Mouse (Mus musculus) stomach, embryonic 16.5 days (tissue): ENCODE measurements around the gene Fam172a. TPM values are rescaled to one million over a fixed set of nuclear protein-coding genes. Genes with fewer than 3 reads are reported as not detected.

Source experiments
- ATAC-seq: fragments of 200-750 bp; cut with Nextera tagmentation; 2 replicates; pipeline ENCODE4 v1.8.0; 2017; ENCODE audit warnings: moderate number of reproducible peaks, moderate TSS enrichment; ENCODE audit not compliant: insufficient read depth, low FRiP score
- H3K27ac ChIP-seq: fragments of 300-500 bp; sonication (generic); 2 replicates; pipeline ENCODE4 v1.5.1; 2014; ENCODE audit warnings: low read length
- H3K27me3 ChIP-seq: fragments of 300-500 bp; sonication (generic); 2 replicates; pipeline ENCODE4 v1.6.1; 2014; ENCODE audit warnings: low read length, control low read depth, mixed read lengths; ENCODE audit not compliant: control insufficient read depth, insufficient read depth
- H3K36me3 ChIP-seq: fragments of 300-500 bp; sonication (generic); 2 replicates; pipeline ENCODE4 v1.6.1; 2014; ENCODE audit warnings: low read length; ENCODE audit not compliant: control insufficient read depth, insufficient read depth
- H3K4me1 ChIP-seq: fragments of 300-500 bp; sonication (generic); 2 replicates; pipeline ENCODE4 v1.6.1; 2014; ENCODE audit warnings: low read length, control low read depth, mixed read lengths; ENCODE audit not compliant: control insufficient read depth, insufficient read depth
- H3K4me2 ChIP-seq: fragments of 300-500 bp; sonication (generic); 2 replicates; pipeline ENCODE4 v1.6.1; 2014; ENCODE audit warnings: low read depth, low read length, mixed read lengths
- H3K4me3 ChIP-seq: fragments of 300-500 bp; sonication (generic); replicated peaks from 2 replicates; pipeline ENCODE4 v1.5.1; 2014; ENCODE audit warnings: mild to moderate bottlenecking, low read length
- H3K9ac ChIP-seq: fragments of 300-500 bp; sonication (generic); 2 replicates; pipeline ENCODE4 v1.6.1; 2014; ENCODE audit warnings: low read length
- H3K9me3 ChIP-seq: fragments of 300-500 bp; sonication (generic); replicated peaks from 2 replicates; pipeline ENCODE4 v1.6.1; 2016; ENCODE audit warnings: low read length, control low read depth; ENCODE audit not compliant: control insufficient read depth
- WGBS: fragments of 180-500 bp; shearing (Covaris S2); extraction: QIAGEN DNeasy Blood & Tissue Kit; methylation state at CpG from one replicate; pipeline ENCODE4 v1.1.7; 2014; 5-methylcytosine and 5-hydroxymethylcytosine counted together
- polyA plus RNA-seq: library from polyadenylated mRNA; unstranded; fragments of >200 nt; fragmentation: Nextera tagmentation; extraction: Ambion mirVana; gene quantifications from 2 replicates; pipeline ENCODE4 v1.2.1, GENCODE M21; 2015

Gene Fam172a
- polyA plus RNA-seq, 1 experiment from 2014 or later, result 25.6 TPM

DNA sequence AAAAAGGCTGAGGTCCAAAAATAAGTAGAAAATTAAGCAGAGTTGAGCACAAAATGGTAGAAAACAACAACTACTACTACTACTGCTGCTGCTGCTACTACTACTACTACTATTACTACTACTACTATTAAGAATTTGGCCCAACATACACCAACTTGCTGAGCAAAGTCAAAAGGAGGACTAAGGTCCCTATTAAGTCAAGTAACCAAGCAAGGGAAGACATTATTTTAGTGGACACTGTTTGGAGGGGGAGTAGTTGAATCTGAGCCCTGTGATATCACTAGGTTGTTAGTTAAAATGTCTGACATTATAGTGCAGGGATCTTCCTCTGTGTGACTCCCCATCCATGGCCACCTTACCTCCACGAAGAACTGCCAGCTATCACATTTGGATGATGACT is 476.2 kb downstream of the Fam172a start:
- no peak for ATAC-seq
- Histone ChIP-seq H3K36me3 (no peaks in the 10 kb centered on the region), H3K9me3 (no peaks in the 10 kb centered on the region), H3K4me2 (no peak overlapping the region), H3K27ac (no peak overlapping the region), H3K4me3 (no peak overlapping the region), H3K4me1 (peaks cover 3% of the 10 kb centered on the region; the same call in 1 of the 2 replicates), H3K9ac (no peak overlapping the region), H3K27me3 (peaks cover 28% of the 10 kb centered on the region)
- WGBS, result 8% methylated on average over 1 of the region's 1 CpGs

DNA sequence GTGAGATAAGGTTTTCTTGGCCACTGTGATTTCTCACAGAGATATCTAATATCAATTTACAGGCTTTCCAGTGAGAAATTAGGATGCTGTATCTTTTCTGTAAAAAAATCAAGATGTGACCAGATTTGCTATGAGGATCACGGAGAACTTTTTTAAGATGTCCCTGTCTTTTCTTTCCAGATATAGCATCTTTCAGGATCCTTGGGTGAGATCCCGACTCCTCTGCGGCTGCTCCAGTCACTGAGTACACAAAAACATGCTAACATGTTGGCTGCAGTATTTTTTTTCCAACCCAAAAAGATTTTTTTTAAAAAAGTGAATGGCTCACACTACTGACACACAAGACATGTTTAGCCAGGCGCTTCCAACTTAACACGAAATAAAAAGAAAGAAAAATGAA is 476.9 kb downstream of the Fam172a start:
- ATAC-seq, result no peak
- H3K9ac ChIP-seq, result no peak overlapping the region
- H3K4me1 ChIP-seq, result peaks cover 3% of the 10 kb centered on the region; the same call in 1 of the 2 replicates
- H3K4me2 ChIP-seq, result no peak overlapping the region
- WGBS, result 24% methylated on average over 5 of the region's 5 CpGs
- H3K36me3 ChIP-seq, result no peaks in the 10 kb centered on the region
- H3K27me3 ChIP-seq, result peaks cover 25% of the 10 kb centered on the region
- H3K9me3 ChIP-seq, result no peaks in the 10 kb centered on the region
- H3K27ac ChIP-seq, result no peak overlapping the region
- peak overlapping the region; percentile 38; the same call in 1 of the 2 replicates for H3K4me3 ChIP-seq

DNA sequence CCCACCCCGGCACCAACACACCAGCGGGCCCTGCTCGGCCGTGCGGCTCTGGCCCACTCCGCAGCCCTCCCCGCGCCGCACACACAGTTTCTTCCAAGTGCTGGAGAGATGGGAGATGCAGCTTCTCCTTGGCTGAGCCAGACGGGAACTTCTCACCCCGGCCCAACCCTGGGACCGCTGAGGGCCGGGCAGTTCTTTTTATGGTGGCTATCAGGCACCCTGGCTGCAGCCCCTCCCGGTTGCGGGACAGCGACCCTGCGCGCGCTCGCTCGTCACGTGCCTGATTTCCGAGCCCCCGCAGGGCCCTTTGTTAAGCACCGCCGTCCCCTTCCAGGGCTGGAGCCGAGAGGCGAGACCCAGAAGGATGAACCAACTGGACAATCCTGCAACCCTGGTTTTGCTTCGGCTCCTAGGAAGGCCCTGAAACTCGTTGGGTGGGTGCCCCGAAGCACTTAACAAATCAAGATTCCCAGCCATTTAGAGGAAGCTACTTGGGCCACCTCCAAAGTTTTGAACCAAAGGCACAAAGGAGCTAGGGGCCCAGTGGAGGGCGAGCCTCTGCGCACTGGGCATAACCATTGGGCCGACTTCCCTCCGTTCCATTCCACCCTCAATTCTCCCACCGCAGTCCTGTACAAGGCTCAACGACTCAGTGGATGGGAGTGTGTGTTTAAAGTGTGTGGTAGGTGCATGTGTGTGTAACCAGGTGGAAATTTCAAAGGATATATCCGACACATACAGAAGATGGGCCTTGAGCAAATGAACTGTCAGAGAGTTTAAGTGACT is 477.7 kb downstream of the Fam172a start:
- no peaks in the 10 kb centered on the region for H3K36me3 ChIP-seq
- H3K4me2 ChIP-seq, result peak overlapping the region; percentile 50
- ATAC-seq, result peak; percentile 42; the same call in 1 of the 2 replicates
- H3K9me3 ChIP-seq, result no peaks in the 10 kb centered on the region
- peak overlapping the region; percentile 38 for H3K4me3 ChIP-seq
- peaks cover 22% of the 10 kb centered on the region for H3K27me3 ChIP-seq
- 7% methylated on average over 38 of the region's 38 CpGs for WGBS
- peak overlapping the region; percentile 59 for H3K9ac ChIP-seq
- no peak overlapping the region for H3K27ac ChIP-seq
- peaks cover 3% of the 10 kb centered on the region; the same call in 1 of the 2 replicates for H3K4me1 ChIP-seq

DNA sequence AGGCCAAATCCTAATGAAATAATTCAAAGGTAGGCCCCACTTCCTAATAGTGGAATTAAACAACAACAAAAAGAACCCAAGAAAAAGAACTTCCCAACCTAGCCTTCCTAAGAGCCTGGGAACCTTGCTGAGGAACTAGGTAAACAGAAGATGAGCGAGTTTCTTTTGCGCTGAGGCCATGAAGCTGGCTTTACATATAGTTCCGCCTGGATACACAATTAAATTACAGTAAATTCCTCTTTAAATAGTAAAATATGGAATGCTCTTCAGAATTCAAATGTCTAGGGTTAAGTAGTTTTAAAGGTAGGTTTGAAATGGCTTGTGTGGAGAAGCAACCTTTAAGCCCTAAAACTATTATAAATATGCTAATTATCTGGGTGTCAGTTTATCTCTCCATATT is 478.4 kb downstream of the Fam172a start:
- no peak overlapping the region for H3K4me3 ChIP-seq
- peaks cover 3% of the 10 kb centered on the region; the same call in 1 of the 2 replicates for H3K4me1 ChIP-seq
- no peak overlapping the region for H3K9ac ChIP-seq
- H3K36me3 ChIP-seq, result no peaks in the 10 kb centered on the region
- WGBS, result 45% methylated on average over 3 of the region's 3 CpGs
- H3K27ac ChIP-seq, result no peak overlapping the region
- H3K27me3 ChIP-seq, result peaks cover 21% of the 10 kb centered on the region
- H3K9me3 ChIP-seq, result no peaks in the 10 kb centered on the region
- no peak overlapping the region for H3K4me2 ChIP-seq
- ATAC-seq, result no peak

DNA sequence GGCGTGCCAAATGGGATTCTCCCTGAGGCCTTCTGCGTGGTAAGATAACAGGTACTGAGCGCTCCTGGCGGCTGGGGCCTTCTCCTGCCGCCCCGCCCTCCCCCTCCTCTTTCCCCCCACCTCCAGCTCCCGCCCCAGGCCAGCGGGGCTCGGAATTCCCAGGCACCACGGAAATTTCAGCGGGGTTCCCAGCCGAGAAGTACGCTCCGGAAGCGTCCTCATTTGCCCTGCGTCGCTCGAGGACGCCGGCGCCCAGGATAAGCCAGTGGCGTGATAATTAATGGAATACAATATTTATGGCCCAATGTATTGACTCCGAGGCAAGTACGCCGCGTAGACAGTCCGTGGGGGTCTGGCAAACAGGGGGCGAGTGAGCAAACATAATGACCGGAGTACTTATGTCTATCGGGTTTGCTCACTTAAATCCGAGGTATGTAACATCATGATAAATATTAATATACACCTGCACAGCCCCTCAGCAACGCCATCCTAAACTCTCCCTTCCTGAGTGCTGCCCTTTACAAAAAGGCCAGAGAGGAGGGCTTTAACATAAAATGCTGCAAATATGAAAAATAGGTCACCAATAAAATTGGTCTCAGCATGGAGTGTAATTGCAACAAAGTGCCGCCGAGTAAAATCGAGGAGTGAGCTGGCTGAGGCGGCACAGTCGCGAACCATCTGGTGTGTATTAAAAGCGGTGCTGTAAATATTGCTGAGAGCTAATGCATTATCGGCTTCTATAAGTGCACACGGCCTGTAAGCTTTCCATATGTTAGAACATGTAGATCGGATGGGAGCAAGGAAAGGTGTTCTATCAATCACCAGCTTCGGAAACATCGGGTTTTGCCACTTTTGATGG is 479.5 kb downstream of the Fam172a start:
- Histone ChIP-seq H3K27me3 (peaks cover 23% of the 10 kb centered on the region), H3K4me3 (peak overlapping the region; percentile 32), H3K4me2 (peak overlapping the region; percentile 57), H3K27ac (peak overlapping the region; percentile 46; the same call in 1 of the 2 replicates), H3K9ac (peak overlapping the region; percentile 55), H3K36me3 (no peaks in the 10 kb centered on the region), H3K9me3 (no peaks in the 10 kb centered on the region), H3K4me1 (peaks cover 3% of the 10 kb centered on the region; the same call in 1 of the 2 replicates)
- 2% methylated on average over 41 of the region's 44 CpGs for WGBS
- no peak for ATAC-seq

DNA sequence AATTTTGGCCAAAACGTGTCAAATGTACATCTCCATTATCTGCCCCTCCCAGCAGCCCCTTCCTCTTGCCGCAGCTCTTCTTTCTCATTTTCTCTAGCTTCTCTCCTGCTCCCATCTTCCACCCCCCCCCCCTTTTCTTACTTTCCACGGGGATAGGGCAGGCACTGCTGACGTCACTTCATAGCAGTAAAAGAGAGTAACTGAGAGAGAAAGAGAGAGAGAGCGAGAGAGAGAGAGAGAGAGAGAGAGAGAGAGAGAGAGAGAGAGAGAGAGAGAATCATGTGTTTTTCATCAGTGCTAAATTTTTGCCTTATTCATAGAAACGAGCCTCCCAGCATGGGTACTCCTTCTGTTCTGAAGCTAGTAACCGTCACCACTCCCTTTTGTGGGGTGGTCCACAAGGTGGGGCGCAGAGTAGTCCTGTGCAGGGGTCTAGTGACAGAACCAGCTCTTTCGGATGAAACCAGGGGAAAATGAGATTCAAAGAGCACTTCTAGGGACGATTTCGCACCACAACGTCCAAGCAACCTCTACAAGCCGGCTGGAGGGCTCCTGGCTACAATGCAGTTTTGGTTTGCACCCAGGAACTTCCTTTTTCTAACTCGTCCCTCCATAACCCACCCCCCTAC is 480.2 kb downstream of the Fam172a start:
- Histone ChIP-seq H3K4me3 (peak overlapping the region; percentile 32), H3K9ac (peak overlapping the region; percentile 53), H3K27ac (peak overlapping the region; percentile 74), H3K36me3 (no peaks in the 10 kb centered on the region), H3K9me3 (no peaks in the 10 kb centered on the region), H3K4me1 (peaks cover 3% of the 10 kb centered on the region; the same call in 1 of the 2 replicates), H3K27me3 (peaks cover 30% of the 10 kb centered on the region), H3K4me2 (peak overlapping the region; percentile 57)
- 7% methylated on average over 14 of the region's 14 CpGs for WGBS
- no peak for ATAC-seq

DNA sequence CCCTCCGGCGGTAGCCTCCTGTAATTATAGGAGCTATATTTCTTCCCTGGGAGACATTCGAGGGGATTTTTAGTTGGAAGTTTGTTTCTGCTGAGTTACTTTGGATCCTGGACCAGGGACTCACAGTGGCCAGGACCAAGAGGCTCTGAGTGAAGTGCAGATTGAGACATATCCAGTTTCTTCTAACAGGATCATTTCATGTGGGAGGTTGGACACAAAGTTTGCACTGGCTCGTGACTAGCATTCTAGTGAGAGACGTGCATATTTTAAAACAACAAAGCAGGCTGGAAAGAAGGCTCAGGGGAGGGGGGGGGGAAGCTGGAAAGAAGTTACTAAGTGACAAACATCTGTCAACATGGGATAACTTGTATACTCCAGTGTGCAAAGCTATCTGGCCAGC is 481.2 kb downstream of the Fam172a start:
- 20% methylated on average over 5 of the region's 5 CpGs for WGBS
- Histone ChIP-seq H3K9ac (0 out of 2 replicates have a peak overlapping the region, but pooled peaks have one; percentile 48), H3K27ac (peak overlapping the region; percentile 74; the same call in 1 of the 2 replicates), H3K4me3 (peak overlapping the region; percentile 8; the same call in 1 of the 2 replicates), H3K9me3 (no peaks in the 10 kb centered on the region), H3K36me3 (no peaks in the 10 kb centered on the region), H3K4me1 (peaks cover 5% of the 10 kb centered on the region; the same call in 1 of the 2 replicates), H3K27me3 (peaks cover 35% of the 10 kb centered on the region), H3K4me2 (peak overlapping the region; percentile 57; the same call in 1 of the 2 replicates)
- no peak for ATAC-seq

DNA sequence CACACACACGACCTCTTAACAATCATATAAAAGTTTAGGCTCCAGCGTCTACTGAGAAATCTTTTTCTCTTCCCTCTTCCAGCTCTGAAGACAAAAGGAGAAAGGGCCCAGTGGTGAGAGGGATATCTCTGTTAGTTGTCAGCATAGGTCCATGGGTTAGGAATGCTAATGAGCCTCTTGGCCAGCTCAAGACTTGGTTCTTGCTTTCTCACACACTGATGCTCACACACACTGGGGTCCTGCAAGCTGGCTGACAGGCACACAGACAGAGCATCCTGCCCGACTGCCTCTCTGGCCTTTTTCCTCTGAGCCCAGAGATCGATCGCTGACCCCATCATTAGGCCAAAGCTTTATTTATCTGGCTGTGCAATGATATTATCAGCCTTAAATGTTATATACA is 482.2 kb downstream of the Fam172a start:
- WGBS, result 41% methylated on average over 5 of the region's 5 CpGs
- H3K9ac ChIP-seq, result no peak overlapping the region
- H3K4me1 ChIP-seq, result peaks cover 5% of the 10 kb centered on the region; the same call in 1 of the 2 replicates
- H3K9me3 ChIP-seq, result no peaks in the 10 kb centered on the region
- no peak for ATAC-seq
- H3K4me3 ChIP-seq, result no peak overlapping the region
- H3K27ac ChIP-seq, result no peak overlapping the region
- peaks cover 4% of the 10 kb centered on the region; the same call in 1 of the 2 replicates for H3K36me3 ChIP-seq
- peaks cover 41% of the 10 kb centered on the region for H3K27me3 ChIP-seq
- no peak overlapping the region for H3K4me2 ChIP-seq
